Mouse (Mus musculus) lung, postnatal 4 days (tissue): ENCODE data around the gene Scarf1.

ENCODE experiments used
- DNase-seq, 2 experiments: peaks; one replicate each; pipeline ENCODE4 v3.0.0; 2021

The Scarf1 gene

DNA sequence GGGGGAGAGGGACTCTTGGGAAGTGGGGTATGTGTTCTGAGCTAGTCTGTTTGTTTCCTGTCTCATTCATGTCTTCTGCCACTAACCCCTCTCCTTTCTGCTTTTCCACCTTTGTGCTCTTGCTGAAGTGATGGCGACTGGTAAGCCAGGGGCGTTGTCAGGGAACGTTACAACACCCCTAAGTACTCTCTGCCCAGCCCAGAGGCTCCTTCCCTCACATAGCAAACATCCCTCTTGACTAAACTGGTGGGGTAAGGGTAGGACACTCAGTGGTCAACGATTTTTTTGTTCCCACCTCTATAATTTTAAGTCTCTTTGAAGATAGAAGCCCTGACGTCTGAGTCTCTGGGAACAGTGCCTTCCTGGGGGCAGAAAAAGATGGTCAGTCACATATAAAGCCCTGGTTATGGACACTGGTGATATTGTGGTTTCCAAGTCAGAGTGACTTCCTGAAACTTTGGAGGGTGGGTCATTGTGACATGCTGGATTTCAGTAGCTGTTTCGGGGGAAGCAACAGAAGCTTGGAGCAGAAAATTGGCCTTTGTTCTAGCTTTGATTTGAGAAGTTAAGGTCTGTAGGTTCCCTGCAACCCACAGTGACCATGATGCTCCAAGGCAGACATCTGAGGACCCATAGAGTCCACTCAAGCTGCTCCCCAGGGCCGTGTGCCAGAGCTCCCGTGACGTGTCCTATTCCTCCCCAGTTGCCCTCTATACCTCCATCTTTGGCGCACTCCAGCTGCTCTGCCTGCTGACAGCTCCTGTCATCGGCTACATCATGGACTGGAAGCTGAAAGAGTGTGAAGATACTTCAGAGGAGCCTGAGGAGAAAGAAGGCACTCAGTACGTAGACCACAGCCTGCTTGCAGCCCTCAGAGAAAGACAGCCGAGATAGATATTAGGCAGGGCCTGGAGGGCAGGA, 53.2 kb downstream of the Scarf1 start:
- peak in 1 of 2 experiments; percentile 40 for DNase-seq

DNA sequence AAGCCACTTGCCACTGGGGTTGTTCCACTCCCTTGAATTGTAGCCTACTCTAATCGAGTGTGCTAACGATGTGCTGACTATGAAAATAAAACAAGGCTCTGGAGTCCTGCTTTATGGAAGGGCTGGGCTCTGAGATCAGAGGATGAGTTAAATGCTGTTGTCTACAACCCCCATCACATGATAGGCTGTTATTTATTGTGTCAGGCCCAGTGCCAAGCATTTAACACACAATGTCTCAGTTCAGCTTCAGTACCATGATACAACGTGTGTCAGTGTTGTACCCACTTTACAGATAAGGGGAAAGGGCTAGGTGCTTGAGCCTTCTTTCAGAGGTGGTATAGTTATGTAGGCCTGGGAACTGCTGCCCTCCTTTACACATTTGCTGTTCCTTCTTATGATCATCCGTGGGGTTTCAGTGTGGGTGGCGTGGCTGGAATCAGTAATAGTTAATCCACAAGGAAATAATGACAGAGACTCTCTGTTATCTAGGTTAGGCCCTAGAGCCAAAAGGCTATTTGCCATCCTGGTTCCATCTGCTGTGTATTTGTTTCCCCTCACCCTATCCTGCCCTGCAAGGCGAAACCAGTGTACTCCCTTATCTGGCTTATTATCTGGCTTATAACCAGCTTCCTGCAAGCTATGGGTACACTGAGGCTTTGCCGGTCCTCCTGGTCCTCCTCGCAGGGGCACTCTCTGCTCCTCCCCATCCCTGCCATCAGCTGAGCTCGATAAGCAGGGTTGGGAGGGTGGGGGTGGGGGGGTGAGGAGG, 54.2 kb downstream of the Scarf1 start:
- no peak for DNase-seq

GRCm38 (mm10) chr11:75568115-75568511, 54.8 kb downstream of the Scarf1 start:
- DNase-seq, result no peak

GRCm38 (mm10) chr11:75568962-75569361, 55.6 kb downstream of the Scarf1 start:
- DNase-seq, result no peak

DNA sequence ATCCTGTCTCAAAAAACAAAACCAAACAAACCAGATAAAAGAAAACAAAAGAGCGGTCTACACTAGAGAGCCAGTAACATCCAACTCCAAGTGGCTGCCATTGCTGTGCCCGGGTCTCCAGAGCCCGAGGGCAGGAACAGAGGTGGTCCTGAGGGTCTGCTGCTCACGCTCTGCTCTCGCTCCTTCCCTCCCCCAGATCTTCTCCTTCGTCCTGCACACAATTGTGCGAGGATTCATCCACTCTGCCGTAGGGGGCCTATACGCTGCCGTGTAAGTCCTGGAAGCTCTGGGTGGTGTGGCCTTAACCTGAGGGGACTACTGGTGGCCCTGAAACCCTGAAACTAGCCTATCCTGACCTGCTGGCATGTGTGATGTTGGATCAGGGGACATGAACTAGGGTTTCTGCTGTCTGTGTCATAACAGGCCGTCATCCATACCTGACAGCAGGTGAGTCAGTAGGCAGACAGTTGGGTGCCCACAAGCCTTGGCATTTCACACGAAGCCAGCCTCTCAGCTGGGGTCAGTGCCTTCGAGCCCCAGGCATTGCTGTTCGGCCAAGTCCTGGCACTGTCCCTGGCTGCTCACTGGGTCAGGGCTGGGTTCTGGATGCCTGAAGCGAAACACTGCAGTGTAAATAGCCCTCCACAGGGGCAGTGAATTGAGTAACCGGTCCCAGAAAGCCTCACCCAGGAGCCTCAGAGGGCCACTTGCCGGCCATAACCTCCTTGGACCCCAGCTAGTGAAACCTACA, 57.2 kb downstream of the Scarf1 start:
- no peak for DNase-seq

DNA sequence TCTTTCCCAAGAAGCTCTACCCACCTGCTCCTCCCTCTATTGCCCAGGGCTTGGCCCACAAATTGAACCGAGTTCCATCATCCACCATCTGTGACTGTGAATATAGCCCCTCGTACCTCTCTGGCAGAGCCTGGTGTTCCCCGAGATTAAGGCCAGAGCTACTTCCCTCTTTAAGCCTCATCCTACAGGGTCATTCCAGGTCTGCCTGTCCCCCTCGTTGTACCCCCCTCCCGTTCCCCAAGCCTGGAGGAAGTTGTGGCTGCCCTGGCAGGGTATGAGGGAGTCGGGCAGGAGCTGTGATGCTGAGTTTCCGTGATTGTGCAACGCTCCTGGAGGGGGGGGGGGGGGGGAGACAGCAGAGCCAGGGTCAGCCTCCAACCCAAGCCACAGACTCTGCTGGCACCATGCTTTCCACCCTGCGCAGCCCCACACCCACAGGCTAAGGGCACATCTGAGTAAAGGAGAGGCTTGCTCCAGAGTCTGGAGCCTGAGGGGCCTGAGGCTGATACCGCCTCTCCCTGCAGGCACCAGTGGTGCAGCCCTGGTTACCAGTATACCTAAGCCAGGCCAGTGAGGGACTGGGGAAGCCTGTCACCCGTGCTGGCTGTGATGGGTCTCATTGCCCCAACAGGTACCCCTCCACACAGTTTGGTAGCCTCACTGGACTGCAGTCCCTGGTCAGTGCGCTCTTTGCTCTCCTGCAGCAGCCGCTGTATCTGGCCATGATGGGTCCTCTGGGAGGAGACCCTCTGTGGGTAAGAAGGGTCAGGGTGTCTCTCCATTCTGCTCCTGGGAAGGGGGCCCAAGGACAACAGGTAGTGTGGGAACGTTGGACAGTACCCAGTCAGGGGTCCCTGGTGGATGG, 58.0 kb downstream of the Scarf1 start:
- peak; percentile 59 to 66 for DNase-seq

GRCm38 (mm10) chr11:75572301-75572791, 59.0 kb downstream of the Scarf1 start:
- no peak for DNase-seq

DNA sequence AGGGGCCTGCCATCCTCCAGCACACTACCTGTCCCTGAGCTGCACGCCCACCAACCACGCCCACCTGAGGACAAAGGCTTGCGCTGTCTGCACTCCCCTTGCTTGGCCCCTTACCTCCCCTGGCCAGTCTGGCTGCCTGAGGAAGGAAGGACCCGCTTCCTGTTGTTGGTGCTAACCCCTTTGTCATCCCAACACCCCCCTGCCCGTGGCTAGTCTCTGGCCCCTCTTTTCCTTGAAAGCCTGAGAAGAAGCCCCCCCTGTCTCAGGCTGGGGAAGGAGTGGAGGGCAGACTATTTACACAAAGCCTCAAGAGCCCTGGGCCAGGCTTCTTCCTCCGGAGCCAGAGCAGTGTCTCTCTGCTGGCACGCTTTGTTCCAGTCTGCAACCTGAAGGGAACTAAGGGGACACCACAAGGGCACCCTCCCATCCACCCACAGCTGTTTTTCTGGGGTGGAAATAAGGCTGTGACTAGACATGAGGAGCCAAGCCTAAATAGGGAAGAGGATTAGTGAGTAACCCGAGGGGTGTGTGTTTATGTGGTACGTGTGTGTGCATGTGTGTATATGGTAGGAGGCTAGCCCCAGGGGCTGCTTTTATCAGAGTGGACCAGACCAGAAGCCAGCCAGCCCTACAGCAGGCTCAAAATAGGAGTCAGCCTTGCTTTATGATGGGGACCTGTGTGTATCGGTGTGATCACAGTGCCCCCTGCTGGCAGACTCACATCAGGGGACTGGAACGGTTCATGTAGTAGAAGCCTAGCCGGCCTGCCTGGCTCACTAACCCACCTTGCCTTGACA, 59.7 kb downstream of the Scarf1 start:
- DNase-seq, result peak; percentile 91 to 94

DNA sequence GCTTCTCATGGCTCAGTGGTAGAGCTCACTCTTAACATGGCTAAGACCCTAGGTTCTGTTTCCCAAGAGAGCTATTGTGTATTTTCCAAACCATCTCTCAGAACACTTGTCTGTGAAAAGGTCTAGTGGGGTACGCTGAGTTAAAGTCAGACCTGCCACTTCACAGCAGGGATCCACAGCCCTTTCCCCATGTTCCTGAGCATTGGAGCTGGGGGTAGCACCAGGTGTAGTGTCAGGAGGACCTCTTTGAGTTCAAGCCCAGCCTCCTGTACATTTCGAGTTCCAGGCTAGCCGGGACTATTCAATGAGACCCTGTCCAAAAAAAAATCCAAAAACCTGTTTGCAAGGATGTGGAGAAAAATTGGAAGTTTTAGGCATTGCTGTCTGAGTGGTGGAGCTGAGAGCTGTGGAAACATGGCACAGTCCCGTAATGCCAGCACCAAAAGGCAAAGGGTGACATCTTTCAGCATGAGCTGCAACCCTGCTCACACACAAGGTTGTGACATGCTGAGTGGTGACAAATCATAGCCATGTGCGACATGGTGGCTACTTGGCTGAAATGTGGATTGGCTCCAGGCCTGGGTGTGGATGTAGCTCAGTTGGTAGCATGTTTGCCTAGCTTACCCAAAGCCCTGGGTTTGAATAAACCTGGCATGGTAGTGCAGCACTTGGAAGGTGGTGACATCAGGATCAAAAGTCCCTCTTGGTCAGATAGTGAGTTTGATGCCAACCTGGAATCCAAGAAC, 61.2 kb downstream of the Scarf1 start:
- no peak for DNase-seq

DNA sequence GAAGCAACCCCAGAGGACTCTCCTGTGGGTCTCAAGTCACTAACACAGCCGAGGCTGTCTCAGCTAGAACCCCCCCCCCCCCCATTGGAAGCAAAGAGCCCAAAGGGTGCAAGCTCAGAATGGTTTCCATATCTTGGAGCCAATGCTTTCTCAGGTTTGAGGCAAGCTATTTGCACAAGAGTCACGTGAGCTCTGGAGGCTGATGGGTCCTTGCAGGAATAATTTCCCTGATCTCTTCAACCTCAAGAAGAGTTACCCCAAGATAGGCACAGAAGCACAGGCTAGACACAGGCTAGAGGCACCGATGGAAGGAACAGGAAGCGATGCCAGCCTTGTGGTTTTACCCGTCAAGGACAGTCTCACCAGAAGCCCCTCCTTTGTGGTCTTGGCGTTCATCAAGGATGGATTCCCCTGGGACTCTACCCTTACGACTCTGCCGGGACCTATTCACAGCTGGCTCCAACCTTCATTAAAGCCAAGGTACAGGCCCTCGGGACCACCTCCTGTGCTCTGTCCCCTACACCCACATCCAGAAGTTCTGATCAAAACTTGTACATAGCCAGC, 62.3 kb downstream of the Scarf1 start:
- DNase-seq, result no peak
